Mouse (Mus musculus): ENCODE results near the gene Fam53b. TPM values are rescaled to one million over a fixed set of nuclear protein-coding genes. Genes with fewer than 3 reads are reported as not detected.

Gene Fam53b
- total RNA-seq, 1 experiment from 2014 or later, result 15.6 TPM

GRCm38 (mm10) chr7:132814089-132814450, 384 bp upstream of the Fam53b start:
- ATAC-seq (replicated peaks in 1 of 2; ENCODE audit: insufficient read depth in 1 of 2, low FRiP score in 2 of 2, low TSS enrichment in 1 of 2, low read depth in 1 of 2, poor library complexity in 2 of 2, severe bottlenecking in 2 of 2), result no peak

DNA sequence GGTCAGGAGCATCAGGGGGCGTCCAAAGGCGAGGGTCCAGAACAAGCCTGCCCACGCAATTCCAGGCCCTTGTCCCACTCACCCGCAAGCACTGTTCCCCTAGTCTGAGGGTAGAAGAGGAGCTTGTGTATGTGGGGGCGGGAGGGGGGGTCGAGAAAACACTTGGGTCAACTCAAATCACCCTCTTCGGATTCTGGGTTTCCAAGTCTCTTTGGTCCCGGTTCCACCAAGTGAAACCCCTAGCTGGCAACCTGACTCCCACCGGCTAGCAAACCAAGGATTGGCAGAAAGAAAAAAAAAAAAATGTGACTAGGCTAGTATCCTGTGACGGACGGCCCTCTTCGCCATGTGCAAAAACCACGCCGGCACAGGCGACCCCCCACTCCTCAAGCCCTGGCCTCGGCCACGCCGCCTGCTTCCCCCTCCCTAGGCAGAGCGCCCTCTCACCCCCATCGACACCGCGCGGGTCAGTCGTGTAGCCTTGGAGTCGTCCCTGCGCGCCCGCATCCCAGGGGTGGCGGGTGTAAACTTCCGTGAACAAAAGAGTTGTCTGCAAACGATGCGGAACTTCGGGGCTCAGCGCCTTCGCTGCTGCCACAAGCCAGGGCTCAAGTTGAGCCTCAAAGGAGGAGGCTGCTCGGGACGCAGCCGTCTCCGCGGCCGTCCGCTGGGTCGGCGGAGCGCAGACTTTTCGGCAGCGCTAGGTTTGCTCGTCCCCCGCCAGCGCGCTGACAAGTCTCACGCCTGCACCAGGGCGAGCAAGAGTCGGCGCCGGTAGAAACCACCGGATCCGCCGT, 869 bp downstream of the Fam53b start:
- peak; percentile 32 to 62 for ATAC-seq (replicated peaks in 1 of 2; ENCODE audit: insufficient read depth in 1 of 2, low FRiP score in 2 of 2, low TSS enrichment in 1 of 2, low read depth in 1 of 2, poor library complexity in 2 of 2, severe bottlenecking in 2 of 2)

GRCm38 (mm10) chr7:132811716-132812618, 1.7 kb downstream of the Fam53b start:
- peak in 1 of 2 experiments; percentile 19; a peak in 1 of 4 replicates for ATAC-seq (replicated peaks in 1 of 2; ENCODE audit: insufficient read depth in 1 of 2, low FRiP score in 2 of 2, low TSS enrichment in 1 of 2, low read depth in 1 of 2, poor library complexity in 2 of 2, severe bottlenecking in 2 of 2)

GRCm38 (mm10) chr7:132810879-132811278, 2.8 kb downstream of the Fam53b start:
- ATAC-seq (replicated peaks in 1 of 2; ENCODE audit: insufficient read depth in 1 of 2, low FRiP score in 2 of 2, low TSS enrichment in 1 of 2, low read depth in 1 of 2, poor library complexity in 2 of 2, severe bottlenecking in 2 of 2), result peak; percentile 62 to 76

DNA sequence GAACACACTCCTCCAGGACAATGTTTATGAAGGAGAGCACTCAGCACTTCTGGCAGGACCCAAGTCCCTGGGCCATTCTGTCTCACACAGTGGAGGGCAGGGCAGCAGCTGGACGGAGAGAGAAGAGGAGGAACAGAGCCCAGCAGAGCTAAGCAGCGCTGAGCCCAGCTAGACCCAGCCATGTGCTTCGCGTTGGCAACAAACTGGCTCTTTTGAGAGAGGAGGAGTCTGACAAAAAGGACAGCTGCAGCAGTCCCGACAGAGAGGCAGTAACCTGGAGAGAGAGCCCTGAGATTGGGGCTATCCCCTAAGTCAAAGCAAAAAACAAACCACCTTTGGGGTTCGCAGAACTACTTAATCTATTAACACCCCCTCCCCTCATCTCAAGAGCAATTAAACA, 3.3 kb downstream of the Fam53b start:
- no peak for ATAC-seq (replicated peaks in 1 of 2; ENCODE audit: insufficient read depth in 1 of 2, low FRiP score in 2 of 2, low TSS enrichment in 1 of 2, low read depth in 1 of 2, poor library complexity in 2 of 2, severe bottlenecking in 2 of 2)

DNA sequence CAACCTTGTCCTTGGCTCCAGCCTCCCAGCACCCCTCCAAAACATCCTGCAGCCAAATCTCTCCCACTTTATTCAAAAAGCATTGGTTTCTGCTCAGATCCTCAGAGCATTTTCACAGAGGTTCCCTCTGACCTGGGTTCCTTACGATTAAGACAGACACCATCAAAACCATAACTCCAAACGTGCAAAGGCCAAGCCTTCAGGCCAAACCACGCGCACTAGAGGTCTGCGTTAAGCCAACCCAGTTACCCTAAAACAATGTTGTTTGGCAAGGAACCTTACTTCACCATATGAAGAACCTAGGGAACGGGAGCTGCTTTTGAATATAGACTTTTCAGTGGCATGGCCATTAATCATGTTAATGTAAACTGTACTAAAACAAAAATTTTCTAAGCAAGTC, 4.0 kb downstream of the Fam53b start:
- no peak for ATAC-seq (replicated peaks in 1 of 2; ENCODE audit: insufficient read depth in 1 of 2, low FRiP score in 2 of 2, low TSS enrichment in 1 of 2, low read depth in 1 of 2, poor library complexity in 2 of 2, severe bottlenecking in 2 of 2)

GRCm38 (mm10) chr7:132808841-132809682, 4.6 kb downstream of the Fam53b start:
- no peak for ATAC-seq (replicated peaks in 1 of 2; ENCODE audit: insufficient read depth in 1 of 2, low FRiP score in 2 of 2, low TSS enrichment in 1 of 2, low read depth in 1 of 2, poor library complexity in 2 of 2, severe bottlenecking in 2 of 2)

- ATAC-seq (replicated peaks in 1 of 2; ENCODE audit: insufficient read depth in 1 of 2, low FRiP score in 2 of 2, low TSS enrichment in 1 of 2, low read depth in 1 of 2, poor library complexity in 2 of 2, severe bottlenecking in 2 of 2), result no peak
These were observed 5.5 kb downstream of the Fam53b start for GRCm38 (mm10) chr7:132808051-132808796.

GRCm38 (mm10) chr7:132806926-132807857, 6.5 kb downstream of the Fam53b start:
- ATAC-seq (replicated peaks in 1 of 2; ENCODE audit: insufficient read depth in 1 of 2, low FRiP score in 2 of 2, low TSS enrichment in 1 of 2, low read depth in 1 of 2, poor library complexity in 2 of 2, severe bottlenecking in 2 of 2), result no peak

DNA sequence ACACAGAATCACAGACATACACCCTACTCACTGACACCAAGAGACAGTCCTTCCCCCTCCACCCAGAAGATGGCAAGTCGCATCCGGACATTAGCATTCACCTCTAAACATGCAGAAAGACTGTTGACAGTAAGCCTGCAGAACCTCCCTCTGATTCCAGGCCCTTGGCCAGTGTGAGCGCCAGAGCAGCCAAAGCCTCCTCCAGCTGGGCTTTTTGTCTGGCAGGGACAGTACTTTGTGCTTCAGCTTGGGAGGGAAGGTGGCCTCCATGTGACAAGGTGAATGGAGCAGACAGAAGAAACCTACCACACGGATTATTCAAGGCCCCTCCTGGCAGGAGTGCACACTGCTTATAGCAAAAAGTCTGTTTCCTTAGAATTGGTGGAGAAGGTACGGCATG, 7.4 kb downstream of the Fam53b start:
- ATAC-seq (replicated peaks in 1 of 2; ENCODE audit: insufficient read depth in 1 of 2, low FRiP score in 2 of 2, low TSS enrichment in 1 of 2, low read depth in 1 of 2, poor library complexity in 2 of 2, severe bottlenecking in 2 of 2), result no peak

- no peak for ATAC-seq (replicated peaks in 1 of 2; ENCODE audit: insufficient read depth in 1 of 2, low FRiP score in 2 of 2, low TSS enrichment in 1 of 2, low read depth in 1 of 2, poor library complexity in 2 of 2, severe bottlenecking in 2 of 2)
These were observed 8.7 kb downstream of the Fam53b start for GRCm38 (mm10) chr7:132804951-132805350.

DNA sequence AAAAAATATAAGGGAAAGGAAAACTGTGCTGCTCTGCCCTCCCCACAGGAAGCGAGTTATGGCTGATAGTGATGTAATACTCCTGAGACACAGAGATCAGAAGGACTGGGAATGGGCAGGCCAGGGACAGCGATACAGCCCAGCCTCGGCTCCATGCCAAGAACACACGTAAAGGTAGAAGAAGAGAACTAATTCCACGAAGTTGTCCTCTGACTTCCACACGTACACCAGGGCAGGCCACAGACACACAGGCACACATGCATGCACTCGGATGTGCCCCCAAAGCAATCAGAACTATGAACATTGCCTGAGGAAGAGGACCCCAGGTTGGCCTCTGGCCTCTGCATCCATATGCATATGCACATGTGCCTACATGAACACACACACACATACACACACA, 9.2 kb downstream of the Fam53b start:
- ATAC-seq (replicated peaks in 1 of 2; ENCODE audit: insufficient read depth in 1 of 2, low FRiP score in 2 of 2, low TSS enrichment in 1 of 2, low read depth in 1 of 2, poor library complexity in 2 of 2, severe bottlenecking in 2 of 2), result no peak

- peak; percentile 55 to 56 for ATAC-seq (replicated peaks in 1 of 2; ENCODE audit: insufficient read depth in 1 of 2, low FRiP score in 2 of 2, low TSS enrichment in 1 of 2, low read depth in 1 of 2, poor library complexity in 2 of 2, severe bottlenecking in 2 of 2)
These were observed 9.7 kb downstream of the Fam53b start for GRCm38 (mm10) chr7:132803962-132804361.

DNA sequence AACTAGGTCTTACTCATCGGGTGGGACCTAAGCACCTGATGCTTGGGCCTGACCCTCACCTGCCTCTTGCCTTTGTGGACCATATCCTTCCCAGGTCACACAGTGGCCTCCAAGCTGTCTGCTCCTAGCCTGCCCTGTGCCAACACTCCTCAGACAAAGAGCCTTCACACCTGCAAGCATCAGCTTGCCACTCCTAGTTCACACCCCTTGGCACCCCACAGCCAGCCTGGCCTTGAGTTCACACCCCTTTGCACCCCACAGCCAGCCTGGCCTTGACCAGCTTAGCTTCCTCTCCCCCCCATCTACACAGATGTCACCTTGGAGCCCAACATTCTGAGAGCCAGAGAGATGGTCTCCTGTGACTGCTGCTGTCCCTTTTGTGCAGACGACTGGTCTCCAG, 10.3 kb downstream of the Fam53b start:
- ATAC-seq (replicated peaks in 1 of 2; ENCODE audit: insufficient read depth in 1 of 2, low FRiP score in 2 of 2, low TSS enrichment in 1 of 2, low read depth in 1 of 2, poor library complexity in 2 of 2, severe bottlenecking in 2 of 2), result no peak

- ATAC-seq (replicated peaks in 1 of 2; ENCODE audit: insufficient read depth in 1 of 2, low FRiP score in 2 of 2, low TSS enrichment in 1 of 2, low read depth in 1 of 2, poor library complexity in 2 of 2, severe bottlenecking in 2 of 2), result no peak
These were observed 11.0 kb downstream of the Fam53b start for GRCm38 (mm10) chr7:132802691-132803090.

DNA sequence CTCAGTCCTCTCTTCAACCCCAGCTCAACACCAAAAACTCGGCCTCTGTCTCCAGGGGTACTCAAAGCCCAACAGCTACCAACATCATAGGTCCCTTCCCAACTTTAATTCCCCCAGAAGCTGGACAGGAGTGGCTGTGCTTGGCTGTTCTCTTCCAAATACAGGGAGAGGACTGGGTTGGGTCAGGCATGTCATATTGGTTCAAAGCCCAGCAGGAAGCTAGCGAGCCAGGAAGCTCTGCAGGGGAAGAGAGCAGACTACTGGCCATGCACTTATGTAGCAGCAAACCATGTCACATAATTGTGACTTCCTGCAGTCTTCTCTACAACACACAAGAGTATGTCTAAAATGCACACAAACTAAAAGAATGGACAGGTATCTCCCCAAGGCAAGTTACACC, 11.6 kb downstream of the Fam53b start:
- no peak for ATAC-seq (replicated peaks in 1 of 2; ENCODE audit: insufficient read depth in 1 of 2, low FRiP score in 2 of 2, low TSS enrichment in 1 of 2, low read depth in 1 of 2, poor library complexity in 2 of 2, severe bottlenecking in 2 of 2)

Measured in hematopoietic stem cell, adult 5-6 weeks (primary cell).